Mouse (Mus musculus): Measurements from ENCODE around the gene Slit3. TPM values are rescaled to one million over a fixed set of nuclear protein-coding genes. Genes with fewer than 3 reads are reported as not detected.

Gene Slit3
- polyA plus RNA-seq, 1 experiment from 2014 or later = 2.3 TPM

DNA sequence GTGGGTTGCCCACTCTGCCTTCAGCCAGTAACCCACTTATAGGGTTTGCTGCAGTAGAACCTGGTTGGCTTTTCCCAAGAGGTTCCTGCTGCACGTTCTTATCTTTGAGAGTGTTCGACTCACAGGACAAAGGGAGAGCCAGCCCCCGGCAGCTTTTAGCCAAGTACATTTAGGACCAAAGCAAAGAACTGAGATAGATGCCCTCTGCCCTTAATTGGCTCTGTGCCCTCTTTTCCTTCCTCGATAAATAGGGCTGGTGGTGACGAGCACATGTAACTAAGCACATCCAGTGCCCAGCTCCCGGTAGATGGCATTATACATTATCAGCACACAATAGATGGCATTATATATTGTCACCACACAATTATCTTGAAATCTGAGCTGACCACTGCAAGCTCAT lies 444.3 kb downstream of the Slit3 start:
- H3K36me3 ChIP-seq (ENCODE audit: control insufficient read depth, insufficient read depth, low read length) = no peaks in the 10 kb centered on the region
- no peaks in the 10 kb centered on the region for H3K9me3 ChIP-seq (replicated peaks; ENCODE audit: control insufficient read depth, low read length)
- H3K27ac ChIP-seq (ENCODE audit: low read depth, low read length) = no peak overlapping the region
- ATAC-seq (no peak), DNase-seq (ENCODE audit: low spot score) (no peak)
- H3K4me3 ChIP-seq (ENCODE audit: low read depth, low read length) = no peak overlapping the region
- no peaks in the 10 kb centered on the region for H3K4me1 ChIP-seq (ENCODE audit: control insufficient read depth, insufficient read depth, low read length)
- no peak overlapping the region for H3K4me2 ChIP-seq (ENCODE audit: low read length)
- H3K9ac ChIP-seq (ENCODE audit: low read length) = no peak overlapping the region
- 48% methylated on average over 6 of the region's 6 CpGs for WGBS
- peaks cover 56% of the 10 kb centered on the region for H3K27me3 ChIP-seq (replicated peaks; ENCODE audit: control insufficient read depth, insufficient read depth, low read length)

DNA sequence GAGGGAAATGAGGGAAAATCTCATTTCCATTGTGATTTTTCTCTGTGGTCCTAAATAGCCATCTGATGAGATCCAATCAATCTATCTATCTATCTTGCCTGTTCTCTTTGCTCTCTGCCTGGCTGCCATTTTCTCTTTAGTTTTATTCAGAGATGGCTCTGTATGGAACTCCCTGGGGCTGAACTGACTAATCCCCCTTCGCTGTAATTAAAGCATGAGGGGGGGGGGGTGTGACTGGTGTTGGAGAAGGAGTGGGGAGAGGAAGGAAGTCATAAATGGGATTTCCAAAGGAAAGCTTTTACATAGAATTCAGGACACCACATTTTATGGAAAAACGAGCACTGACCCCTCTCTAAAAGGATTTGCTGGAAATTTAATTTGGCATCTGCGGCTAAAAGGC lies 445.7 kb downstream of the Slit3 start:
- no peaks in the 10 kb centered on the region for H3K4me1 ChIP-seq (ENCODE audit: control insufficient read depth, insufficient read depth, low read length)
- ATAC-seq (no peak), DNase-seq (ENCODE audit: low spot score) (no peak)
- no peak overlapping the region for H3K27ac ChIP-seq (ENCODE audit: low read depth, low read length)
- no peak overlapping the region for H3K4me3 ChIP-seq (ENCODE audit: low read depth, low read length)
- H3K27me3 ChIP-seq (replicated peaks; ENCODE audit: control insufficient read depth, insufficient read depth, low read length) = peaks cover 43% of the 10 kb centered on the region
- H3K4me2 ChIP-seq (ENCODE audit: low read length) = no peak overlapping the region
- no peaks in the 10 kb centered on the region for H3K36me3 ChIP-seq (ENCODE audit: control insufficient read depth, insufficient read depth, low read length)
- H3K9ac ChIP-seq (ENCODE audit: low read length) = no peak overlapping the region
- 10% methylated on average over 3 of the region's 3 CpGs for WGBS
- no peaks in the 10 kb centered on the region for H3K9me3 ChIP-seq (replicated peaks; ENCODE audit: control insufficient read depth, low read length)

- no peak for DNase-seq (ENCODE audit: low spot score)
- no peaks in the 10 kb centered on the region for H3K36me3 ChIP-seq (ENCODE audit: control insufficient read depth, insufficient read depth, low read length)
- no peak for ATAC-seq
- H3K9me3 ChIP-seq (replicated peaks; ENCODE audit: control insufficient read depth, low read length) = no peaks in the 10 kb centered on the region
- H3K4me1 ChIP-seq (ENCODE audit: control insufficient read depth, insufficient read depth, low read length) = peaks cover 5% of the 10 kb centered on the region; the same call in 1 of the 2 replicates
- WGBS = 71% methylated on average over 6 of the region's 6 CpGs
- no peak overlapping the region for H3K27ac ChIP-seq (ENCODE audit: low read depth, low read length)
- no peak overlapping the region for H3K4me3 ChIP-seq (ENCODE audit: low read depth, low read length)
- peaks cover 28% of the 10 kb centered on the region for H3K27me3 ChIP-seq (replicated peaks; ENCODE audit: control insufficient read depth, insufficient read depth, low read length)
- H3K9ac ChIP-seq (ENCODE audit: low read length) = no peak overlapping the region
- H3K4me2 ChIP-seq (ENCODE audit: low read length) = no peak overlapping the region
These were observed 448.3 kb downstream of the Slit3 start for GRCm38 (mm10) chr11:35569126-35569916.

DNA sequence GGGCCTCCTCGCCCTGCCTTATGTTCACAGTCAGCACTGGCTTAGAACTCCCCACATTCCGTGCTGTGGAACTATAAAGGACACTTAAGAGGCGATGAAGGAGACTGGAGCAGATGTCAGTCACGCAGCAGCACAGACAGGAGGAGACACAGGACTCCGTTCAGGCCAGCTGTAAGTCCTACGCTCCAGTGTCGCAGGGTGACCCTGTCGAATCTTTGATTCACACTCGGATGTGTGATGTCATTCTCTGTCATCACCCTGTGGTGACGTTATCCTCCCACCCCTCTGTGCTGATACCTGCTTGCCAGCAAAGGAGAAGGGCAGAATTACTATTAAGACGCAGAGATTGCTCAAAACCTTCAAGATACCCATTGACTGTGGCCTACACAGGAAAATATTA lies 448.9 kb downstream of the Slit3 start:
- H3K4me1 ChIP-seq (ENCODE audit: control insufficient read depth, insufficient read depth, low read length) = peaks cover 9% of the 10 kb centered on the region; the same call in 1 of the 2 replicates
- no peak overlapping the region for H3K27ac ChIP-seq (ENCODE audit: low read depth, low read length)
- DNase-seq (ENCODE audit: low spot score) (no peak), ATAC-seq (no peak)
- H3K36me3 ChIP-seq (ENCODE audit: control insufficient read depth, insufficient read depth, low read length) = no peaks in the 10 kb centered on the region
- 86% methylated on average over 11 of the region's 11 CpGs for WGBS
- H3K4me2 ChIP-seq (ENCODE audit: low read length) = no peak overlapping the region
- no peak overlapping the region for H3K4me3 ChIP-seq (ENCODE audit: low read depth, low read length)
- no peaks in the 10 kb centered on the region for H3K9me3 ChIP-seq (replicated peaks; ENCODE audit: control insufficient read depth, low read length)
- H3K27me3 ChIP-seq (replicated peaks; ENCODE audit: control insufficient read depth, insufficient read depth, low read length) = peaks cover 28% of the 10 kb centered on the region
- no peak overlapping the region for H3K9ac ChIP-seq (ENCODE audit: low read length)

- no peaks in the 10 kb centered on the region for H3K36me3 ChIP-seq (ENCODE audit: control insufficient read depth, insufficient read depth, low read length)
- H3K9me3 ChIP-seq (replicated peaks; ENCODE audit: control insufficient read depth, low read length) = no peaks in the 10 kb centered on the region
- H3K27ac ChIP-seq (ENCODE audit: low read depth, low read length) = no peak overlapping the region
- WGBS = 69% methylated on average over 3 of the region's 3 CpGs
- H3K9ac ChIP-seq (ENCODE audit: low read length) = no peak overlapping the region
- peaks cover 12% of the 10 kb centered on the region for H3K4me1 ChIP-seq (ENCODE audit: control insufficient read depth, insufficient read depth, low read length)
- DNase-seq (ENCODE audit: low spot score) = no peak
- H3K27me3 ChIP-seq (replicated peaks; ENCODE audit: control insufficient read depth, insufficient read depth, low read length) = peaks cover 21% of the 10 kb centered on the region
- ATAC-seq = peak; percentile 33; the same call in 1 of the 2 replicates
- no peak overlapping the region for H3K4me2 ChIP-seq (ENCODE audit: low read length)
- no peak overlapping the region for H3K4me3 ChIP-seq (ENCODE audit: low read depth, low read length)
These were observed 450.9 kb downstream of the Slit3 start for GRCm38 (mm10) chr11:35571910-35572309.

GRCm38 (mm10) chr11:35578796-35579195 lies 457.8 kb downstream of the Slit3 start:
- Histone ChIP-seq H3K4me1 (ENCODE audit: control insufficient read depth, insufficient read depth, low read length) (peaks cover 12% of the 10 kb centered on the region), H3K9me3 (replicated peaks; ENCODE audit: control insufficient read depth, low read length) (no peaks in the 10 kb centered on the region), H3K27ac (ENCODE audit: low read depth, low read length) (no peak overlapping the region), H3K36me3 (ENCODE audit: control insufficient read depth, insufficient read depth, low read length) (no peaks in the 10 kb centered on the region), H3K4me3 (ENCODE audit: low read depth, low read length) (no peak overlapping the region), H3K27me3 (replicated peaks; ENCODE audit: control insufficient read depth, insufficient read depth, low read length) (peaks cover 15% of the 10 kb centered on the region; the same call in 1 of the 2 replicates), H3K4me2 (ENCODE audit: low read length) (no peak overlapping the region), H3K9ac (ENCODE audit: low read length) (no peak overlapping the region)
- 90% methylated on average over 10 of the region's 10 CpGs for WGBS
- DNase-seq (ENCODE audit: low spot score) = no peak
- no peak for ATAC-seq

DNA sequence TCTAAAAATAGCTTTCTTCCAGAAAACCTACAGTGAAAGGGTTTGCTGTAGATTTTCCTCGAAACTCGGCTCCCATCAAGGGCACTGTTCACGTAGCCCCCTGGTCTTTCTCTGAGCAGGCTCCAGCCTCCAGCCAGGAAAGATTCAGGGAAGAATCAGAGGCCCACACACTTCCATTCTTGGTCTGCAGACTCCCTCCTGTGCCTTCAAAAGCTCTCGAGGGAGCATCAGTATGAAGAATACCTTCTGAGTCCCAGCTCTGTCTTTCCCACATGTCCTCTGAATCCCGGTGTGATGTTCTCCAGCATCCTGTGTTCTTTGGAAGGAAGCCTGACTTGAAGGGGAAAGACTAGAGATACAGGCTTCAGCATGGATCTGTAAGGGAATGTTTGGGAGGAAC lies 461.6 kb downstream of the Slit3 start:
- DNase-seq (ENCODE audit: low spot score) = no peak
- ATAC-seq = no peak
- Histone ChIP-seq H3K4me2 (ENCODE audit: low read length) (no peak overlapping the region), H3K27ac (ENCODE audit: low read depth, low read length) (no peak overlapping the region), H3K4me3 (ENCODE audit: low read depth, low read length) (no peak overlapping the region), H3K4me1 (ENCODE audit: control insufficient read depth, insufficient read depth, low read length) (0 out of 2 replicates have a peak, but pooled peaks cover 2% of the 10 kb centered on the region), H3K9me3 (replicated peaks; ENCODE audit: control insufficient read depth, low read length) (no peaks in the 10 kb centered on the region), H3K9ac (ENCODE audit: low read length) (no peak overlapping the region), H3K36me3 (ENCODE audit: control insufficient read depth, insufficient read depth, low read length) (no peaks in the 10 kb centered on the region), H3K27me3 (replicated peaks; ENCODE audit: control insufficient read depth, insufficient read depth, low read length) (0 out of 2 replicates have a peak, but pooled peaks cover 11% of the 10 kb centered on the region)
- WGBS = 82% methylated on average over 5 of the region's 5 CpGs

DNA sequence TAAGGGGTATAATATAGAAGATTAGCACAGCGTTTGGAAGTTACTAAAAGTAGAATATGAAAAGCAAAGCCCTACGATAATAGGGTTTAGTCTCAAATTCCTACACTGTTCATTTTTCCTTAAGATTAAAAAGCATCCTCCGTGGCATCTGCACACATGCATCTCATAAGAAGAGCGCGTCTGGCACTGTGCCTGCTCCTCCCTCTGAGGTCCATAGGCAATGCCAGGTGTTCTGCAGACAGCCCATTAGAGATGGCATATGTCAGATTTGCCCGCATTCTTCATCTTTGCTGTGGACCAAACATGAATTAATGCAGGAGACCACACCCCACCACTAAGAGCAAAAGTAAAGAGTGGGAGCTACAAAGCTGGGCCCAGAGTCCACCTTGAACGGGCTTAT lies 462.6 kb downstream of the Slit3 start:
- ATAC-seq = no peak
- H3K27ac ChIP-seq (ENCODE audit: low read depth, low read length) = no peak overlapping the region
- H3K9me3 ChIP-seq (replicated peaks; ENCODE audit: control insufficient read depth, low read length) = no peaks in the 10 kb centered on the region
- 0 out of 2 replicates have a peak, but pooled peaks cover 2% of the 10 kb centered on the region for H3K4me1 ChIP-seq (ENCODE audit: control insufficient read depth, insufficient read depth, low read length)
- H3K4me3 ChIP-seq (ENCODE audit: low read depth, low read length) = no peak overlapping the region
- H3K9ac ChIP-seq (ENCODE audit: low read length) = no peak overlapping the region
- 90% methylated on average over 7 of the region's 7 CpGs for WGBS
- H3K4me2 ChIP-seq (ENCODE audit: low read length) = no peak overlapping the region
- peaks cover 8% of the 10 kb centered on the region; the same call in 1 of the 2 replicates for H3K27me3 ChIP-seq (replicated peaks; ENCODE audit: control insufficient read depth, insufficient read depth, low read length)
- DNase-seq (ENCODE audit: low spot score) = no peak
- no peaks in the 10 kb centered on the region for H3K36me3 ChIP-seq (ENCODE audit: control insufficient read depth, insufficient read depth, low read length)
